Mouse (Mus musculus): ENCODE data around the gene Synj1.

Synj1 gene

DNA sequence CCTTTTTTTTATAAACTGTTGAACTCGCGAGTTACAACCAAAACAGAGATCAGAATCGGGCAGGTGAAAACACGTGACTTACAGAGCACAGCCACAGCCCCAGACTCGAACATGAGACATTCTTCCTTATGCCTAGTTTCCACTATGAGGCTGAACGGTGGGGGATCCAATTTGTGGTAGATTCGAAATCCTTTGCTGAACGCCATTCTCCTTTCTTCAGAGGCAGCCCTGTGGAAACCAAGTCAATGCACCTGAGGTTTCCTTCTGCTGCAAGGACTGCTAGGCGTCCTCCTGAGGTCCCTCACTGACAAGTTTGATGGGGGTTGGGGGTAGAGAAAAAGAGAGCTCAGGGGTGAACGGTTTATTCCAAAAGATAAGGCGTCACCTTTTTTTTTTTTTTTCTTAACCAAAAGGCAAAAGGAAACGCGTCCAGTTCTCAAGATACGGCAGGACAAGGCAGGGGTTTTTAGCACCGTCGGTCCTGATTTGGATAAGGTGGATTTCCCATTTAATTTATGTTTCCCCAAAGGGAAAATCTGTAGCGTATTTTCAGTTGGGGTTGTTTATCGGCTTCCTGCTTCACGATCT is 1.1 kb downstream of the Synj1 start:
- no peak for DNase-seq

DNA sequence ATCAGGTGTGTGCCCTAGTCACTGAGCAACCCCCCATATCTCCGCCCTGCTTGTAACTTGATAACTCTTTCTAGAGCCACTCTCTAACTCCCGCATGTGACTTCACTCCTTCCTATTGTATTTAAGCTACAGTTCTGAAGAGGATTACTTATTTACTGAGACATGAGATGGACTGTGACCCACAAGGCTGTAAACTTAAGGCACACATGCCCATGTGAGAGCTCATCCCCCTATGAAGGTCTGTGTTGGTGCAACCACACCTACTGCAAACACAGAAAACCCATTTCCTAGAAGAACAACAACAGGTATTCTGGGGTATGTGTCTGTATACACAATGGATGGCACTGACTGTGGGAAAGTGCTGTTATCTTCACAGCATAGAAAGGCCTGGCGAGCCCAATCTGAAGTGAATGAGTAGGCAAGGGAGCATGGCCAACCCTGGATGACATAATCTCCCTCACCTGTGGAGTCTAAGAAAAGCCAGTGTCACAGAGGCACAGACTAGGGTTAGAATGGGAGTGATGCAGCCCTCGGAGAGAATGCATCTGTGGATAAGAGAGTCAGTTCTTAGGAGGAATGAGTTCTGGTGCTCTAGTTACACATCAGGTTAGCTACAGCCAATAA is 6.1 kb downstream of the Synj1 start:
- no peak for DNase-seq

DNA sequence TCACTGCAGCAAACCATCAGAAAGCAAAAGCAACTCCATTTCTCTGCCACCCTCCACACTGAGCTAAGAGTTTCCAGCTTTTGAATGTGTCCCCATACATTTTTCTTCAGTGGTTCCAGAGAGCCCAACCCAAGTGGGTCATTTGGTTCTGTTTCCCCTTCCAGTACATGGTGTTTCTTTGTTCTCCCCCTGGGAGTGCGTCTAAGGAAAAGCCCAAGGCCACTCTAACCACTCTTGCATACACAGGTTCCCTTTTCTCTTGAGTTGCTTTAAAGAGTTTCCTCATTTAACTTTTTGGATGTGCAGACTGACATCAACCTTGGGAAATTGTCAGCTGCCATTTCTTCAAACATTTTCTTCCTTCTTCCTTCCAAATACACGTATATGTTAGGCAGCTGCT is 10.0 kb downstream of the Synj1 start:
- DNase-seq: no peak

- no peak for DNase-seq
Measured at GRCm38 (mm10) chr16:90999827-91000226, 11.3 kb downstream of the Synj1 start.

DNA sequence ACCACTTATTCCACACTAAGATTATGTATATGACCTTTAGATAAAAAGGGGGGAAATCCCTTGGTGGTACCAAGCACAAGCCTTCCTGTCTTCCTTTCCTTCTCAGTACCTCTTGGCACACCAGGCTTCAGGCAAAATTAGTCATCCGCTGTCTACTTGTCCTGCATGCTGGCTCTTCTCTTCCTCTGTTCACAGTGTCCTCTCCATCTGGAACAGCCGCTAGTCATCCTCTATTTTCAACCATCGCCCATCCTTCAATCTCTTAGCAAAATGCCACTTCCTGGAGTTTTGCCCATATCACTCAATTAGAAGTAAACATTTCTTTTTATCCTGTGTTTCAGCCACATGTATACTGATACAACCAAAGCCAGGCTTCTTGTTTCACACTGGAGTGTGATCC is 13.3 kb downstream of the Synj1 start:
- DNase-seq: no peak

GRCm38 (mm10) chr16:90996327-90997243 is 14.5 kb downstream of the Synj1 start:
- DNase-seq: no peak

DNA sequence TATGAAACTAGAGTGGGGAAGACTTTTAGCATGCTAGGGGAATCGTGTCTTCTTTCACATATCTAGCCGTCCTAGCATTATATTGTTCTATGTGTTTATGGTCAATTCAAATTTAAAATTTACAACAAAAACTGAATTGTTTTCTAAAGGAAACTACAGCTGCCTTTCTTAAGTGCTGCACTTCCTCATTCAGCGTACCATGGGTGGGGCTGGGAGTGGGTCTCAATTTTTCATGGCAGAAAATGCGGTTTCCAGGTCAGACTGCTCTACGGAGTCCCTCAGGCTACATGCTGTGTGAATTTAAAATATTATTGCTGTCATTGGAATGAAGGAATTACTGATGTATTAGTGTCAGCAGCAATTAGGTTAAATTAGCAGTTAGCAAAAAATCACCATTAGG is 15.6 kb downstream of the Synj1 start:
- no peak for DNase-seq

DNA sequence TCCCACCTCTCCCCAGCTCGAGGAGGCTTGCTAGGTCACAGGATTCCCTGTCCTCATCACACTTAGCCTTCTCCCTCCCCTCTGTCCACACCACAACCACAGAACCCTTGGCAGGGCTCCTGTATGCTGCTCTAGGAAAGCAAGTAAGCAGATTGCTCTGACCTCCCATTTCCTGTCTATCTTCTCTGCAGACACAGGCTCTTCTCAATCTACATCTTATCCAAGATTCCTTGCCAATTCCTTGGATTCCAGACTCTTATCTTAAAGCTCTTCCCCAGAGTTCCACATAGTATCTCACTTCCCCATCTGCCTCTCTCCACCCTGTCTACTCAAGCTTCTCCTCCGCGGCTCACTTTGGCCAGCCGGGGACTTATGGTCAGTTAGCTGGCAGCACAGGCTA is 16.1 kb downstream of the Synj1 start:
- DNase-seq: peak; percentile 23 to 50

- DNase-seq: no peak
Measured at GRCm38 (mm10) chr16:90989162-90989561, 21.9 kb downstream of the Synj1 start.

DNA sequence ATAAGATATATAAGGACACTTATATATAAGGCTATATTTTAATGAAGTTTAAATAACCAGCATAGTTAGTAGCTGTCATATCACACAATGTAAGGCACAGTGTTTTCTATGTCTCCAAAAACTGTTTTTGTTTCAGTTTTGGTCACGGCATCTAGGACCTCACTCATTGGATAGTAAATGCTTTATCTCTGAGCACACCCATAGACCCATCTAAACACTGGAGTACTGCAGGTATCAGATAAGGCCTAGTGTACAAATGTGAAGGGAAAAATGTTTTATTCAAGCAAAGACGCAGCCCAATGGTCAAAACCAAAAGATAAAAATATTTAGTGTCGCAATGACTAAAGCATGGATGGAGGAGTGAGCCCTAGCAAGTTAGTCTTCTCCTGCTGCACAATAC is 22.4 kb downstream of the Synj1 start:
- DNase-seq: no peak

DNA sequence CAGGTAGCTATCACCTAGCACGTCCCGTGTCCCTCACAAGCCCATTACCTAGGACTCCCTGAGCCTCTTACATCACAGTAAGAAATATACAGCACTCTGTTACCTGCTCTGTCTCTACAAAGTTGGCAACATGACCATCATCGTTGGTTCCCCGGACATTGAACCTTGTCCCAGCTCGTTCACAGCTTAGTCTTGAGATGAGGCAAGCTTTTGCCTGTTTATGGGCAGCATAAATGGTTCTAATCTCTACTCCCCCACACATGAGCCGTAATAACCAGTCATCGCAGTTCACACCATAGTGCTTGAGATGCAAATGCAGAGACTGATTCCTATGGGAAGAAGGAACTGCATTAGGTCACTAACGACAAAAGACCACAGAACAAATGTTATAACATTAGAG is 23.1 kb downstream of the Synj1 start:
- DNase-seq: peak in 1 of 2 experiments; percentile 47

- DNase-seq: no peak
Measured at GRCm38 (mm10) chr16:90971004-90971403, 40.1 kb downstream of the Synj1 start.

DNA sequence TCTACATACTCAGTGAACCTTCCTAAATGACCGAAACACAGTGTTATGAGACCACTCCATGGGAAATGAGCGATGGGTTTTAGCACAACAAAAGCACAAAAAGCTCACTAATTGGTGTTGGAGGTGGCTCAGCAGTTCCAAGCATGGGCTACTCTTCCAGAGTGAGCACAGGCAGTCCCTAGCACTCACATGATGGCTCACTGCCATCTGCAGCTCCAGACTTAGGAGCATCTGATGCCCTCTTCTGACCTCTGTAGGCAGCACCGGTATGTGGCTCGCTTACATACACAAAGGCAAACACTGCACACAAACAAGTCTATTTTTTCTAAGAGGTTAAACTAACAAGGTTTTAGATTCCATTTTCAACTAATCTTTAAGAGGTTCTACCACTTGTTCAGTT is 44.9 kb downstream of the Synj1 start:
- DNase-seq: no peak

DNA sequence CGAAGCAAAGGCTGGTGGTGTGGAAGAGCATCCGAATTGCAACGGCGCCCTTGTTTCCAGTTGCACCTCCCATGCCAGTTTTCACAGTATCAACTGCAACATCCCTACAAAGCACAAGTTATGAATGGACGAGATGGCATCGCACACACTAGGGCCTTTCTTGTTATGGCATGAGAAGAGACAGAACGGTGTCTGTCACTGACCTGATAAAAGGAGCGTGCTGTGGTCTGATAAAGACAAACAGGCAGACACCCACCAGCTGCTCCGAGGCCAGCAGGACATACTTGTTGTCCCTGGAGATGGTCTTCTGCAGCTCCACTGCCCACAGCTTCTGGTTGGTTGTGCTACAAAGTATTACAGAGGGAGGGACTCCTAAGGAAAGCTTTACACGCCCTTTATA is 46.8 kb downstream of the Synj1 start:
- no peak for DNase-seq

DNA sequence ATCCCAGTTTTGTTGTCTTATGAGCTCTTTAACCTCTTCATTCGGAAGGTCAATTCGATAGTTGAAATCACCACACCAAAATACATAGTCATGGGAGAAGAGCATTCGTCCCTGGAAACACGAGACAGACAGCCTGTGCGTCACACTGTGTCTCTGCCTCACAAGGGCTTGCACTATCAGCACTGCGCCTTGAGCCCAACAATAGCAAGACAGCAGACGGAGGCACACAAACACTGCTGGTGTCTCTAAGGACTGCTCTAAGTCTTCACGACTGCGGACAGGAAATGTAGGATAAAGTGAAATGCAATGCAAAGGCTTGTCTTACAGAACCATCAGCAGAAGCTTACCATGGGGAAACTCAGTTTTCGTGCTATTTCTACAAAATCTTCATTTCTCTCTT is 47.2 kb downstream of the Synj1 start:
- no peak for DNase-seq

DNA sequence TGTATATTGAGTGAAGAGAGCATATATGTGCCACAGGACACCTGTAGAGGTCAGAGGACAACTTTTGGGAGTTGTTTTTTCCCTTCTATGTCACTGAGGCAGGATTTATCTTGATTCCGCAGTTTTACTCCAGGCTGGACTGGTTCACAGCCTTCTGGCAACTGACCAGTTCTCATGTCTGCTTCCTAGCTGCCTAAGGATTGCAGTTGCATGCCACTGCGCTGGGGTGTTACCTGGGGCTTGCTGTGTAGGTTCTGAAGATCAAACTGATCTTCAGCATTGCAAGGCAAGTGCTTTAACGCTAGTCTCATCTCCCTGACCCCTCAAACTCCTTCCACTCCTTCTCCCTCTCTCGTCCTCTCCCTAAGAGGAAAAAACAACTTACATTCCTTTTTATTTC is 47.9 kb downstream of the Synj1 start:
- DNase-seq: no peak

- no peak for DNase-seq
Measured at GRCm38 (mm10) chr16:90958301-90959085, 52.6 kb downstream of the Synj1 start.

GRCm38 (mm10) chr16:90955494-90955893 is 55.6 kb downstream of the Synj1 start:
- DNase-seq: no peak

DNA sequence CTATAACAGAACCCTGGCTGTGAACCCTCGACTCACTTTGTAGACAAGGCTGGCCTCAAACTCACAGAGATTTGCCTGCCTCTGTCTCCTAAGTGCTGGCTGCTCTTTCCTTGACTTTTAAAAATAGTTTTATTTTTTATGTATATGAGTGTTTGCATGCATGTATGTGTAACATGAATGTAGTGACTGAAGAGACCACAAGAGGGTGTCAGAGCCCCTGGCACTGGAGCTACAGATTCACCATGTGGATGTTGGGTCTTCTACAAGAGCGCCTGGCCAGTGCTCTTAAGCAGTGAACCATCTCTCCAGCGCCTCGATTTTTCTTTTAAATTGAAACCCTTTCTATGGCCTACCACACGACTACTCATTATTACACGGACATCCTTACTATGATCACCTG is 57.3 kb downstream of the Synj1 start:
- DNase-seq: no peak

DNA sequence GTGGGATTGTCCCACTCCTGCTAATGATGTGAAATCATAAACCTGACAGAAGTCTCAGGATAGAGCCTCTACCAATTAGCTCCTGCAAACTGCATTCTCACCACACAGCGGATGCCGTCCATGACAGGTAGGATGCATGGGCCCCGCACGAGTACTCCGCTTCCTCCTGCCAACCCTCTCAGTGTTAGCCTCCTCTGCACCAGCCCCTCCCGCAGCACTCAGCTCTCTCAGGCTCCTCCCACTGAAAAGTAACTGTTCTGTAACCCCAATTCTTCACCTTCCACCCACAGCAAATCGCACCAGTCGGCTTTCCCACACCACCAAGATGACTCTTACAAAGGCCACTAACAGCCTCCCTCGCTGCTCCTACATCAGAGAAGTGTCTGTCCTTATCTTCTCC is 58.0 kb downstream of the Synj1 start:
- DNase-seq: no peak

GRCm38 (mm10) chr16:90950354-90950963 is 60.6 kb downstream of the Synj1 start:
- no peak for DNase-seq

GRCm38 (mm10) chr16:90946977-90947376 is 64.1 kb downstream of the Synj1 start:
- no peak for DNase-seq

DNA sequence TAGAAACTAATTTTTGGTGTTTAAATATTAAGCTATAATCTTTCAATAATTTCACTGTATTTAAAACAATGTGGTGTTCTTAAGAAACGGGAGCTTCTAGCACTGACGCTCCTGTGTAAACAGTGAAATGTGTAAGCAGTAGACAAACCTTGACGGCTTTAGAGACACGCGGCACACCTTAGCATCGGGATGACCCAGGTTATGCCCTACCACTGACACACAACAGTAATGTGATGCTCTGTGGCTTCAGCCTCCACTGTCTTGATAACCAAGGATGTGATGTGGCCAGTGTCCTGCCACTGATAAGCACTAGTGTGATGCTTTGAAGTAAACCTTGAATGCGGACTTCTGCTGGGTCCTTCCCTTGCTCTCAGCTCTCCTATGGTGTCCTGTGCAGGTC is 69.9 kb downstream of the Synj1 start:
- no peak for DNase-seq
